Mouse (Mus musculus) heart, adult 2 months (tissue): ENCODE results near the gene Gm20931. TPM values are rescaled to one million over a fixed set of nuclear protein-coding genes. Genes with fewer than 3 reads are reported as not detected.
"Not testable (repeated sequence)": the region's sequence is repeated elsewhere in the genome, so short reads cannot be mapped to it uniquely, and the experiment has no call there.

Experiments used
- DNase-seq, 2 experiments: peaks; one replicate each; pipeline ENCODE4 v3.0.0; 2021
- H3K27ac ChIP-seq: fragments of 200-600 bp; 2 replicates; pipeline ENCODE4 v1.8.1; 2022
- H3K27me3 ChIP-seq: fragments of 200-500 bp; 2 replicates; pipeline ENCODE4 v1.6.1; 2012; ENCODE audit warnings: mild to moderate bottlenecking, low read length, inconsistent platforms, mixed read lengths; ENCODE audit not compliant: control insufficient read depth, insufficient read depth
- H3K36me3 ChIP-seq: fragments of 200-500 bp; 2 replicates; pipeline ENCODE4 v1.6.1; 2012; ENCODE audit warnings: low read length, inconsistent platforms; ENCODE audit not compliant: control insufficient read depth, insufficient read depth
- H3K4me1 ChIP-seq: fragments of 200-500 bp; 2 replicates; pipeline ENCODE4 v1.6.1; 2011; ENCODE audit warnings: low read length; ENCODE audit not compliant: control insufficient read depth, insufficient read depth
- H3K4me3 ChIP-seq: fragments of 200-600 bp; 2 replicates; pipeline ENCODE4 v1.8.1; 2022
- H3K79me2 ChIP-seq: fragments of 200-500 bp; replicated peaks from 2 replicates; pipeline ENCODE4 v1.6.1; 2012; ENCODE audit warnings: mild to moderate bottlenecking, inconsistent platforms, low read length, moderate library complexity, mixed read lengths; ENCODE audit not compliant: control insufficient read depth, insufficient read depth
- H3K9ac ChIP-seq: fragments of 200-500 bp; 2 replicates; pipeline ENCODE4 v1.6.1; 2012; ENCODE audit warnings: low read depth, mild to moderate bottlenecking, control low read depth, inconsistent platforms, low read length, mixed read lengths
- WGBS: fragments of 180-500 bp; shearing (Covaris S2); methylation state at CpG from one replicate; pipeline ENCODE4 v1.1.7; 2018; 5-methylcytosine and 5-hydroxymethylcytosine counted together
- intact Hi-C: fragments of 180-260 bp; cut with DNase I; formaldehyde crosslinking; loops from one replicate; pipeline ENCODE4 v1.15.1; 2025
- long read RNA-seq: library from polyadenylated mRNA; stranded (forward); transcript quantifications from one replicate; pipeline ENCODE4 v2.0.0, GENCODE M21; 2021
- polyA plus RNA-seq: library from polyadenylated mRNA; depleted of rRNA; stranded (reverse); fragments of >200 nt; gene quantifications from 2 replicates; pipeline ENCODE4 v1.2.3, GENCODE M21; 2012; rRNA removed
- total RNA-seq, 2 experiments: library from RNA; stranded (reverse); gene quantifications; 2 replicates each; pipeline ENCODE4 v1.2.3; 2021

Gene Gm20931
- total RNA-seq = not detected
- polyA plus RNA-seq = not detected in 2 replicates
- long read RNA-seq = 0 reads

GRCm38 (mm10) chrY:55213420-55213819 is at the start of gene Gm20931:
Gene Gm20931 (plus strand): TSS chrY:55213720.
- H3K27ac ChIP-seq, H3K9ac ChIP-seq, DNase-seq, H3K4me3 ChIP-seq, H3K27me3 ChIP-seq, H3K4me1 ChIP-seq, H3K79me2 ChIP-seq, intact Hi-C loops, H3K36me3 ChIP-seq: not testable (repeated sequence)
- no CpG with 5 or more reads among the region's 6 CpGs for WGBS
